Mouse (Mus musculus): ENCODE measurements around the gene Fam104a.

Gene Fam104a

GRCm38 (mm10) chr11:113683957-113684706 lies at the start of gene Fam104a, which contains the start of gene D11Wsu47e:
TSS of gene Fam104a (minus strand) at chr11:113684155.
TSS of gene D11Wsu47e (plus strand) at chr11:113684412.
- peak; percentile 95 for DNase-seq (ENCODE audit: low read depth)

GRCm38 (mm10) chr11:113731945-113732612 lies 48.1 kb upstream of the Fam104a start:
- DNase-seq (ENCODE audit: low read depth) = no peak

- DNase-seq (ENCODE audit: low read depth) = no peak
These were observed 46.9 kb upstream of the Fam104a start for GRCm38 (mm10) chr11:113730879-113731278.

- DNase-seq (ENCODE audit: low read depth) = no peak
These were observed 46.0 kb upstream of the Fam104a start for GRCm38 (mm10) chr11:113729917-113730316.

GRCm38 (mm10) chr11:113729239-113729638 lies 45.3 kb upstream of the Fam104a start:
- DNase-seq (ENCODE audit: low read depth) = no peak

GRCm38 (mm10) chr11:113727992-113728391 lies 44.0 kb upstream of the Fam104a start:
- DNase-seq (ENCODE audit: low read depth) = no peak

GRCm38 (mm10) chr11:113726994-113727888 lies 43.3 kb upstream of the Fam104a start:
- DNase-seq (ENCODE audit: low read depth) = no peak

GRCm38 (mm10) chr11:113725235-113726048 lies 41.5 kb upstream of the Fam104a start:
- no peak for DNase-seq (ENCODE audit: low read depth)

- no peak for DNase-seq (ENCODE audit: low read depth)
These were observed 38.6 kb upstream of the Fam104a start for GRCm38 (mm10) chr11:113722405-113723090.

- DNase-seq (ENCODE audit: low read depth) = no peak
These were observed 33.9 kb upstream of the Fam104a start for GRCm38 (mm10) chr11:113717767-113718424.

- DNase-seq (ENCODE audit: low read depth) = no peak
These were observed 32.2 kb upstream of the Fam104a start for GRCm38 (mm10) chr11:113716132-113716531.

- DNase-seq (ENCODE audit: low read depth) = peak; percentile 29
These were observed 31.2 kb upstream of the Fam104a start for GRCm38 (mm10) chr11:113715078-113715674.

GRCm38 (mm10) chr11:113711061-113711460 lies 27.1 kb upstream of the Fam104a start:
- DNase-seq (ENCODE audit: low read depth) = no peak

GRCm38 (mm10) chr11:113710257-113710777 lies 26.4 kb upstream of the Fam104a start:
- DNase-seq (ENCODE audit: low read depth) = no peak

- no peak for DNase-seq (ENCODE audit: low read depth)
These were observed 25.8 kb upstream of the Fam104a start, which contains the start of gene Cpsf4l for GRCm38 (mm10) chr11:113709731-113710256. TSS of gene Cpsf4l (minus strand) at chr11:113710017.

- no peak for DNase-seq (ENCODE audit: low read depth)
These were observed 25.3 kb upstream of the Fam104a start for GRCm38 (mm10) chr11:113709272-113709671.

GRCm38 (mm10) chr11:113708629-113709213 lies 24.8 kb upstream of the Fam104a start:
- no peak for DNase-seq (ENCODE audit: low read depth)

- no peak for DNase-seq (ENCODE audit: low read depth)
These were observed 22.2 kb upstream of the Fam104a start for GRCm38 (mm10) chr11:113705966-113706652.
